Mouse (Mus musculus) neural tube, embryonic 11.5 days (tissue): ENCODE measurements around the gene Gpc4. TPM values are rescaled to one million over a fixed set of nuclear protein-coding genes. Genes with fewer than 3 reads are reported as not detected.
A peak's percentile ranks its signal among the peaks of the same experiment; 100 is the strongest.

Source experiments
- ATAC-seq: fragments of 200-750 bp; cut with Nextera tagmentation; 2 replicates; pipeline ENCODE4 v1.8.0; 2017; ENCODE audit warnings: moderate number of reproducible peaks, mild to moderate bottlenecking, moderate TSS enrichment, moderate library complexity; ENCODE audit not compliant: insufficient read depth, low FRiP score, low TSS enrichment
- DNase-seq: peaks from one replicate; pipeline ENCODE4 v3.0.0-alpha.2; 2015; ENCODE audit warnings: low spot score
- H3K27ac ChIP-seq: fragments of 300-500 bp; sonication (generic); 2 replicates; pipeline ENCODE4 v1.5.1; 2014; ENCODE audit warnings: low read depth, mild to moderate bottlenecking, low read length
- H3K27me3 ChIP-seq: fragments of 300-500 bp; sonication (generic); 2 replicates; pipeline ENCODE4 v1.6.1; 2014; ENCODE audit warnings: mild to moderate bottlenecking, low read length, mixed read lengths; ENCODE audit not compliant: control insufficient read depth, insufficient read depth
- H3K36me3 ChIP-seq: fragments of 300-500 bp; sonication (generic); 2 replicates; pipeline ENCODE4 v1.6.1; 2014; ENCODE audit warnings: mild to moderate bottlenecking, low read length, moderate library complexity, mixed read lengths; ENCODE audit not compliant: control insufficient read depth, insufficient read depth
- H3K4me1 ChIP-seq: fragments of 300-500 bp; sonication (generic); 2 replicates; pipeline ENCODE4 v1.6.1; 2014; ENCODE audit warnings: low read length, mixed read lengths; ENCODE audit not compliant: control insufficient read depth, insufficient read depth
- H3K4me2 ChIP-seq: fragments of 300-500 bp; sonication (generic); 2 replicates; pipeline ENCODE4 v1.6.1; 2014; ENCODE audit warnings: low read depth, mild to moderate bottlenecking, moderate library complexity
- H3K4me3 ChIP-seq: fragments of 300-500 bp; sonication (generic); 2 replicates; pipeline ENCODE4 v1.5.1; 2014; ENCODE audit warnings: low read depth, low read length
- H3K9ac ChIP-seq: fragments of 300-500 bp; sonication (generic); 2 replicates; pipeline ENCODE4 v1.6.1; 2014; ENCODE audit warnings: mild to moderate bottlenecking, low read length
- H3K9me3 ChIP-seq: fragments of 300-500 bp; sonication (generic); 2 replicates; pipeline ENCODE4 v1.6.1; 2016; ENCODE audit warnings: low read length; ENCODE audit not compliant: control insufficient read depth
- WGBS: fragments of 180-500 bp; shearing (Covaris S2); extraction: QIAGEN DNeasy Blood & Tissue Kit; methylation state at CpG from one replicate; pipeline ENCODE4 v1.1.7; 2014; 5-methylcytosine and 5-hydroxymethylcytosine counted together
- polyA plus RNA-seq: library from polyadenylated mRNA; unstranded; fragments of >200 nt; fragmentation: Nextera tagmentation; extraction: Ambion mirVana; gene quantifications from 2 replicates; pipeline ENCODE4 v1.2.1, GENCODE M21; 2014

The Gpc4 gene
- polyA plus RNA-seq, 1 experiment from 2014 or later: 16.9 TPM

GRCm38 (mm10) chrX:52101445-52101844 lies 63.6 kb downstream of the Gpc4 start:
- no peaks in the 10 kb centered on the region for H3K9me3 ChIP-seq
- no peaks in the 10 kb centered on the region for H3K27me3 ChIP-seq
- no peak overlapping the region for H3K4me2 ChIP-seq
- no peaks in the 10 kb centered on the region for H3K36me3 ChIP-seq
- 83% methylated on average over 6 of the region's 6 CpGs for WGBS
- H3K9ac ChIP-seq: no peak overlapping the region
- ATAC-seq (no peak), DNase-seq (no peak)
- no peaks in the 10 kb centered on the region for H3K4me1 ChIP-seq
- H3K4me3 ChIP-seq: no peak overlapping the region
- H3K27ac ChIP-seq: no peak overlapping the region

- 50% methylated on average over 7 of the region's 7 CpGs for WGBS
- ATAC-seq: 0 out of 2 replicates have a peak, but pooled peaks have one; percentile 13
Observed at GRCm38 (mm10) chrX:52087726-52088348, 77.2 kb downstream of the Gpc4 start.

GRCm38 (mm10) chrX:52086885-52087573 lies 78.0 kb downstream of the Gpc4 start:
- no peak for DNase-seq
- no peaks in the 10 kb centered on the region for H3K27me3 ChIP-seq
- H3K4me2 ChIP-seq: no peak overlapping the region
- ATAC-seq: no peak
- no peak overlapping the region for H3K9ac ChIP-seq
- no peaks in the 10 kb centered on the region for H3K4me1 ChIP-seq
- H3K27ac ChIP-seq: no peak overlapping the region
- no peaks in the 10 kb centered on the region for H3K36me3 ChIP-seq
- H3K4me3 ChIP-seq: no peak overlapping the region
- 78% methylated on average over 8 of the region's 8 CpGs for WGBS
- no peaks in the 10 kb centered on the region for H3K9me3 ChIP-seq

More at GRCm38 (mm10) chrX:52087726-52088348, 77.2 kb downstream of the Gpc4 start:
- Histone ChIP-seq H3K36me3 (no peaks in the 10 kb centered on the region), H3K4me1 (no peaks in the 10 kb centered on the region), H3K27ac (no peak overlapping the region), H3K4me2 (no peak overlapping the region), H3K27me3 (no peaks in the 10 kb centered on the region), H3K4me3 (no peak overlapping the region), H3K9ac (no peak overlapping the region), H3K9me3 (no peaks in the 10 kb centered on the region)
- peak; percentile 16 for DNase-seq

GRCm38 (mm10) chrX:52083557-52083956 lies 81.5 kb downstream of the Gpc4 start:
- Histone ChIP-seq H3K27me3 (no peaks in the 10 kb centered on the region), H3K4me1 (no peaks in the 10 kb centered on the region), H3K9ac (no peak overlapping the region), H3K36me3 (no peaks in the 10 kb centered on the region), H3K27ac (no peak overlapping the region), H3K4me2 (no peak overlapping the region), H3K4me3 (no peak overlapping the region), H3K9me3 (no peaks in the 10 kb centered on the region)
- DNase-seq (no peak), ATAC-seq (no peak)
- 82% methylated on average over 3 of the region's 3 CpGs for WGBS

GRCm38 (mm10) chrX:52072410-52072809 lies 92.6 kb downstream of the Gpc4 start:
- H3K27ac ChIP-seq: no peak overlapping the region
- no peak overlapping the region for H3K4me2 ChIP-seq
- DNase-seq (no peak), ATAC-seq (no peak)
- 85% methylated on average over 2 of the region's 2 CpGs for WGBS
- H3K9ac ChIP-seq: no peak overlapping the region
- no peaks in the 10 kb centered on the region for H3K36me3 ChIP-seq
- no peaks in the 10 kb centered on the region for H3K4me1 ChIP-seq
- H3K4me3 ChIP-seq: no peak overlapping the region
- H3K9me3 ChIP-seq: no peaks in the 10 kb centered on the region
- no peaks in the 10 kb centered on the region for H3K27me3 ChIP-seq

GRCm38 (mm10) chrX:52053416-52053815 lies 111.6 kb downstream of the Gpc4 start:
- Histone ChIP-seq H3K4me2 (no peak overlapping the region), H3K27ac (no peak overlapping the region), H3K36me3 (no peaks in the 10 kb centered on the region), H3K9me3 (no peaks in the 10 kb centered on the region), H3K4me3 (no peak overlapping the region), H3K27me3 (no peaks in the 10 kb centered on the region), H3K4me1 (no peaks in the 10 kb centered on the region), H3K9ac (no peak overlapping the region)
- WGBS: 82% methylated on average over 13 of the region's 13 CpGs
- no peak for DNase-seq
- no peak for ATAC-seq

GRCm38 (mm10) chrX:52052011-52052410 lies 113.0 kb downstream of the Gpc4 start:
- DNase-seq (no peak), ATAC-seq (no peak)
- Histone ChIP-seq H3K4me2 (no peak overlapping the region), H3K4me1 (no peaks in the 10 kb centered on the region), H3K36me3 (no peaks in the 10 kb centered on the region), H3K9me3 (no peaks in the 10 kb centered on the region), H3K9ac (no peak overlapping the region), H3K27me3 (no peaks in the 10 kb centered on the region), H3K27ac (no peak overlapping the region), H3K4me3 (no peak overlapping the region)
- WGBS: 63% methylated on average over 5 of the region's 5 CpGs

GRCm38 (mm10) chrX:52050941-52051340 lies 114.1 kb downstream of the Gpc4 start:
- no peaks in the 10 kb centered on the region for H3K36me3 ChIP-seq
- H3K9me3 ChIP-seq: no peaks in the 10 kb centered on the region
- H3K27ac ChIP-seq: no peak overlapping the region
- ATAC-seq: no peak
- no peak for DNase-seq
- H3K27me3 ChIP-seq: no peaks in the 10 kb centered on the region
- H3K4me3 ChIP-seq: no peak overlapping the region
- no peaks in the 10 kb centered on the region for H3K4me1 ChIP-seq
- WGBS: 82% methylated on average over 4 of the region's 4 CpGs
- H3K9ac ChIP-seq: no peak overlapping the region
- H3K4me2 ChIP-seq: no peak overlapping the region

- ATAC-seq (no peak), DNase-seq (no peak)
- Histone ChIP-seq H3K9me3 (no peaks in the 10 kb centered on the region), H3K4me2 (no peak overlapping the region), H3K9ac (no peak overlapping the region), H3K27me3 (no peaks in the 10 kb centered on the region), H3K4me3 (no peak overlapping the region), H3K27ac (no peak overlapping the region), H3K36me3 (no peaks in the 10 kb centered on the region), H3K4me1 (no peaks in the 10 kb centered on the region)
- 81% methylated on average over 1 of the region's 1 CpGs for WGBS
Observed at GRCm38 (mm10) chrX:52039875-52040274, 125.2 kb downstream of the Gpc4 start.
